Mouse (Mus musculus) liver, adult 2 months (tissue): ENCODE measurements around the gene Fam71f2.

Experiments
- CTCF ChIP-seq: fragments of 200-500 bp; IDR thresholded peaks from 2 replicates; pipeline ENCODE4 v1.5.1; 2011; ENCODE audit warnings: low read depth, low read length, control low read depth
- POLR2A ChIP-seq: fragments of 200-500 bp; IDR thresholded peaks from 2 replicates; pipeline ENCODE4 v1.6.1; 2011; ENCODE audit warnings: low read length, control low read depth; ENCODE audit not compliant: insufficient read depth; ENCODE audit errors: extremely low read depth

DNA sequence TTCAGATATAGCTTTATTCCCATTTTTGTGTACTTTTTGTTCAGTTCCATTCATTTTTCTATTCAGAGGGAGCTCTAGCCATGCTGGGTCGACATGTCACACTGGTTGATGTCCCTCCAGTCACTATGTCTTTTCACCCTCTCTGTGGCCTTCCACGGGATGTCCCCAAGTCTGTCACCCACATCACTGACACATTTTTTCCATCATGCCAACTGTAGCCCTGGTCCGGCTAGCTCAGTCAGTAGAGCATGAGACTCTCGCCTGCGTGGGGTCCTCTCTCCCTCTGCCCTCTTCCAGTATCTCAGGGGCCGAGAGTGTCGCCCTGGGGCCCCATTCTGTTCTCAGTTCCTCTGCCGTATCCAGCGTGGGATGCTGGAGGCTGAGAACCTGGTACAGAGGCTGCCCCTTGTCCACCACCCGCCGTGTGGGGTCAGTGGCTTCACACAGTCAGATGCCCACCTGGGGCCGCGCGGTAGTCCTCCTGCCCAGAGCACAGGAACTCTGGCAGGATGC, 34.4 kb downstream of the Fam71f2 start:
- TF ChIP-seq POLR2A (no peak), CTCF (no peak)
